Comparison of ENCODE assay signal across 12 mouse cellular contexts in genomic region chr10:53466261-53466660, GRCm38 (mm10).
DNase-seq lines count a peak whose midpoint lies in the region; ATAC-seq and TF ChIP-seq lines count a peak whose summit lies in the region.
"Had no signal": no experiment of that assay in that cellular context is flagged by ENCODE, and none has a peak within 500 bp of the region (broad histone marks: within the 10 kb centered on the region; RNA-seq: fewer than 3 reads in every experiment).

No protein-coding gene starts in this region.

- H3K4me1 ChIP-seq in forebrain, embryonic 15.5 days: peaks cover 42% of the 10 kb centered on the region
- peaks cover 24% of the 10 kb centered on the region for H3K4me1 ChIP-seq in forebrain, embryonic 10.5 days
- no peaks in the 10 kb centered on the region; the same call in none of the 2 replicates for H3K4me1 ChIP-seq in intestine, embryonic 14.5 days (replicated peaks; ENCODE audit: control insufficient read depth, insufficient read depth, low read length)
- no peaks in the 10 kb centered on the region for H3K4me1 ChIP-seq in intestine, postnatal 0 days (replicated peaks; ENCODE audit: control insufficient read depth, insufficient read depth, low read length)
- peaks cover 11% of the 10 kb centered on the region; the same call in 1 of the 2 replicates for H3K4me1 ChIP-seq in midbrain, postnatal 0 days (ENCODE audit: insufficient read depth, low read length)
- peaks cover 15% of the 10 kb centered on the region for H3K4me1 ChIP-seq in midbrain, embryonic 13.5 days (replicated peaks)
- H3K4me1 ChIP-seq in kidney, embryonic 14.5 days (ENCODE audit: control insufficient read depth, insufficient read depth, low read length): no peaks in the 10 kb centered on the region

- WGBS in forebrain, embryonic 15.5 days: 49% methylated on average over 6 of the region's 6 CpGs
- WGBS in forebrain, embryonic 10.5 days: 93% methylated on average over 6 of the region's 6 CpGs
- WGBS in intestine, embryonic 14.5 days: 41% methylated on average over 6 of the region's 6 CpGs
- WGBS in intestine, postnatal 0 days: 53% methylated on average over 6 of the region's 6 CpGs
- 73% methylated on average over 6 of the region's 6 CpGs for WGBS in midbrain, postnatal 0 days
- 79% methylated on average over 6 of the region's 6 CpGs for WGBS in midbrain, embryonic 13.5 days
- WGBS in kidney, embryonic 14.5 days: 83% methylated on average over 6 of the region's 6 CpGs

- TF ChIP-seq CTCF in intestine, postnatal 0 days (IDR thresholded peaks at IDR 0.05; ENCODE audit: low read depth): no peak
- no peak for TF ChIP-seq CTCF in midbrain, postnatal 0 days (IDR thresholded peaks at IDR 0.05)

- H3K36me3 ChIP-seq in forebrain, embryonic 15.5 days: no peaks in the 10 kb centered on the region
- H3K36me3 ChIP-seq in forebrain, embryonic 10.5 days (replicated peaks): no peaks in the 10 kb centered on the region
- no peaks in the 10 kb centered on the region for H3K36me3 ChIP-seq in intestine, embryonic 14.5 days (ENCODE audit: control insufficient read depth, insufficient read depth, low read length)
- no peaks in the 10 kb centered on the region for H3K36me3 ChIP-seq in intestine, postnatal 0 days (ENCODE audit: control insufficient read depth, insufficient read depth)
- H3K36me3 ChIP-seq in midbrain, postnatal 0 days (ENCODE audit: insufficient read depth, low read length): no peaks in the 10 kb centered on the region
- H3K36me3 ChIP-seq in midbrain, embryonic 13.5 days: no peaks in the 10 kb centered on the region
- H3K36me3 ChIP-seq in kidney, embryonic 14.5 days (ENCODE audit: control insufficient read depth, insufficient read depth, low read length): no peaks in the 10 kb centered on the region
- H3K36me3 ChIP-seq: midbrain, embryonic 12.5 days had no signal

- no peak for DNase-seq in forebrain, embryonic 10.5 days (ENCODE audit: extremely low spot score, low spot score)
- no peak for DNase-seq in intestine, embryonic 14.5 days (ENCODE audit: low spot score)
- no peak for DNase-seq in midbrain, postnatal 0 days (ENCODE audit: low spot score)
- DNase-seq in spleen, adult 12 weeks (ENCODE audit: low spot score): no peak
- DNase-seq: cerebellum, adult 9-11 months; liver; thymus, postnatal 36 days had no signal

- peak overlapping the region; percentile 55 for H3K27ac ChIP-seq in forebrain, embryonic 15.5 days (replicated peaks)
- H3K27ac ChIP-seq in forebrain, embryonic 10.5 days: no peak overlapping the region
- peak overlapping the region; percentile 4; the same call in 1 of the 2 replicates for H3K27ac ChIP-seq in intestine, embryonic 14.5 days (ENCODE audit: low read depth)
- no peak overlapping the region for H3K27ac ChIP-seq in intestine, postnatal 0 days (ENCODE audit: low read depth, low read length)
- H3K27ac ChIP-seq in midbrain, postnatal 0 days (ENCODE audit: low read depth, low read length): no peak overlapping the region
- H3K27ac ChIP-seq in midbrain, embryonic 13.5 days: no peak overlapping the region
- no peak overlapping the region for H3K27ac ChIP-seq in kidney, embryonic 14.5 days (ENCODE audit: low read depth, low read length)
- H3K27ac ChIP-seq: midbrain, embryonic 12.5 days had no signal

- no peak overlapping the region for H3K9ac ChIP-seq in forebrain, embryonic 15.5 days (replicated peaks)
- no peak overlapping the region for H3K9ac ChIP-seq in intestine, embryonic 14.5 days (ENCODE audit: low read length)
- H3K9ac ChIP-seq in intestine, postnatal 0 days (ENCODE audit: low read depth, low read length): no peak overlapping the region
- H3K9ac ChIP-seq in midbrain, postnatal 0 days (replicated peaks; ENCODE audit: low read length, poor library complexity, severe bottlenecking): peak overlapping the region; percentile 36; the same call in 1 of the 2 replicates
- no peak overlapping the region for H3K9ac ChIP-seq in midbrain, embryonic 13.5 days (replicated peaks)
- H3K9ac ChIP-seq in kidney, embryonic 14.5 days (ENCODE audit: low read depth, low read length): no peak overlapping the region
- H3K9ac ChIP-seq: midbrain, embryonic 12.5 days had no signal

- no peak overlapping the region for H3K4me2 ChIP-seq in forebrain, embryonic 15.5 days (replicated peaks)
- H3K4me2 ChIP-seq in intestine, embryonic 14.5 days (ENCODE audit: low read length): no peak overlapping the region
- H3K4me2 ChIP-seq in intestine, postnatal 0 days (replicated peaks; ENCODE audit: low read depth): no peak overlapping the region
- no peak overlapping the region for H3K4me2 ChIP-seq in midbrain, postnatal 0 days (ENCODE audit: low read depth, low read length, poor library complexity, severe bottlenecking)
- no peak overlapping the region for H3K4me2 ChIP-seq in midbrain, embryonic 13.5 days (replicated peaks)
- no peak overlapping the region for H3K4me2 ChIP-seq in kidney, embryonic 14.5 days (replicated peaks; ENCODE audit: low read depth, low read length)
- H3K4me2 ChIP-seq: midbrain, embryonic 12.5 days had no signal

- no peaks in the 10 kb centered on the region for H3K27me3 ChIP-seq in forebrain, embryonic 15.5 days
- H3K27me3 ChIP-seq in forebrain, embryonic 10.5 days (ENCODE audit: poor library complexity, severe bottlenecking): no peaks in the 10 kb centered on the region
- no peaks in the 10 kb centered on the region for H3K27me3 ChIP-seq in intestine, embryonic 14.5 days (replicated peaks; ENCODE audit: control insufficient read depth, insufficient read depth, low read length)
- no peaks in the 10 kb centered on the region for H3K27me3 ChIP-seq in intestine, postnatal 0 days (replicated peaks; ENCODE audit: control insufficient read depth, insufficient read depth, low read length)
- H3K27me3 ChIP-seq in midbrain, postnatal 0 days (ENCODE audit: insufficient read depth, low read length): no peaks in the 10 kb centered on the region
- H3K27me3 ChIP-seq in midbrain, embryonic 13.5 days: no peaks in the 10 kb centered on the region
- H3K27me3 ChIP-seq in kidney, embryonic 14.5 days (ENCODE audit: control insufficient read depth, insufficient read depth, low read length): no peaks in the 10 kb centered on the region
- H3K27me3 ChIP-seq: midbrain, embryonic 12.5 days had no signal

- H3K9me3 ChIP-seq in forebrain, embryonic 15.5 days: peaks cover under 1% of the 10 kb centered on the region; the same call in 1 of the 2 replicates
- peaks cover 6% of the 10 kb centered on the region; the same call in 1 of the 2 replicates for H3K9me3 ChIP-seq in forebrain, embryonic 10.5 days
- H3K9me3 ChIP-seq in intestine, embryonic 14.5 days (ENCODE audit: control insufficient read depth, low read length): peaks cover 3% of the 10 kb centered on the region; the same call in 1 of the 2 replicates
- H3K9me3 ChIP-seq in intestine, postnatal 0 days (ENCODE audit: control insufficient read depth): no peaks in the 10 kb centered on the region
- H3K9me3 ChIP-seq in midbrain, postnatal 0 days (ENCODE audit: low read length): no peaks in the 10 kb centered on the region
- 0 out of 2 replicates have a peak, but pooled peaks cover 6% of the 10 kb centered on the region for H3K9me3 ChIP-seq in midbrain, embryonic 13.5 days
- H3K9me3 ChIP-seq in kidney, embryonic 14.5 days (ENCODE audit: control insufficient read depth, low read length): peaks cover 6% of the 10 kb centered on the region

- no peak overlapping the region for H3K4me3 ChIP-seq in forebrain, embryonic 15.5 days
- no peak overlapping the region for H3K4me3 ChIP-seq in forebrain, embryonic 10.5 days
- no peak overlapping the region for H3K4me3 ChIP-seq in intestine, embryonic 14.5 days (ENCODE audit: low read depth, low read length)
- H3K4me3 ChIP-seq in intestine, postnatal 0 days (ENCODE audit: low read depth, low read length): no peak overlapping the region
- H3K4me3 ChIP-seq in midbrain, postnatal 0 days (ENCODE audit: low read depth, low read length): no peak overlapping the region
- no peak overlapping the region for H3K4me3 ChIP-seq in midbrain, embryonic 13.5 days (replicated peaks)
- no peak overlapping the region for H3K4me3 ChIP-seq in kidney, embryonic 14.5 days (ENCODE audit: low read length)
- H3K4me3 ChIP-seq: midbrain, embryonic 12.5 days had no signal

- ATAC-seq in forebrain, embryonic 15.5 days (replicated peaks): peak; percentile 59
- no peak for ATAC-seq in intestine, embryonic 14.5 days (replicated peaks; ENCODE audit: low FRiP score, low TSS enrichment, low read depth)
- no peak for ATAC-seq in intestine, postnatal 0 days
- no peak for ATAC-seq in midbrain, postnatal 0 days (ENCODE audit: low FRiP score)
- ATAC-seq in midbrain, embryonic 13.5 days: no peak
- ATAC-seq in kidney, embryonic 14.5 days (ENCODE audit: low FRiP score, low TSS enrichment): no peak

Comparison
In these comparisons a context has a peak if more than half of its experiments do, and no peak if none do; other contexts are left out.
1. H3K27ac ChIP-seq: peak in forebrain, embryonic 15.5 days (single experiment) and intestine, embryonic 14.5 days (single experiment); none in forebrain, embryonic 10.5 days (single experiment), intestine, postnatal 0 days (single experiment), midbrain, postnatal 0 days (single experiment), midbrain, embryonic 13.5 days (single experiment) and kidney, embryonic 14.5 days (single experiment).